Mouse (Mus musculus) heart, adult 10 weeks (tissue): Measurements from ENCODE around the gene Ndufb6. TPM values are rescaled to one million over a fixed set of nuclear protein-coding genes. Genes with fewer than 3 reads are reported as not detected.

Source experiments
- polyA plus RNA-seq: library from polyadenylated mRNA; stranded (reverse); fragments of 350-450 nt; fragmentation: Illumina TruSeq; extraction: RNeasy Lipid Tissue Mini Kit (QIAGEN cat#74804); gene quantifications from one replicate; pipeline ENCODE4 v1.2.3, GENCODE M21; 2014; ENCODE audit warnings: low read depth, low replicate concordance

The Ndufb6 gene
- polyA plus RNA-seq, result 471 TPM

GRCm38 (mm10) chr4:40279276-40279900 is at the start of gene Ndufb6:
Gene Ndufb6, minus strand, starts transcription at chr4:40279421.

GRCm38 (mm10) chr4:40269430-40270032 is 9.7 kb downstream of the Ndufb6 start, which contains the start of the genes Smim27 and Topors:
Gene Smim27, plus strand, starts transcription at chr4:40269579.
Gene Topors, minus strand, starts transcription at chr4:40269850.

GRCm38 (mm10) chr4:40239409-40240271 is 39.6 kb downstream of the Ndufb6 start, which contains the start of gene Ddx58:
Gene Ddx58, minus strand, starts transcription at chr4:40239828.

Other genes starting within 250 kb of the Ndufb6 start
- gene Aco1, start 136.3 kb downstream of the Ndufb6 start, polyA plus RNA-seq, result 24.4 TPM
- 11.0 TPM for gene Ddx58, start 39.6 kb downstream of the Ndufb6 start, polyA plus RNA-seq
- gene Smim27, start 9.8 kb downstream of the Ndufb6 start, polyA plus RNA-seq, result 15.7 TPM
- gene Topors, start 9.6 kb downstream of the Ndufb6 start, polyA plus RNA-seq, result 10.5 TPM
- 0.18 TPM for gene Tmem215, start 192.8 kb upstream of the Ndufb6 start, polyA plus RNA-seq